Mouse (Mus musculus): ENCODE results near the gene Tmem8b. TPM values are rescaled to one million over a fixed set of nuclear protein-coding genes. Genes with fewer than 3 reads are reported as not detected.

Tmem8b gene
- total RNA-seq, 1 experiment = 1.4 TPM

DNA sequence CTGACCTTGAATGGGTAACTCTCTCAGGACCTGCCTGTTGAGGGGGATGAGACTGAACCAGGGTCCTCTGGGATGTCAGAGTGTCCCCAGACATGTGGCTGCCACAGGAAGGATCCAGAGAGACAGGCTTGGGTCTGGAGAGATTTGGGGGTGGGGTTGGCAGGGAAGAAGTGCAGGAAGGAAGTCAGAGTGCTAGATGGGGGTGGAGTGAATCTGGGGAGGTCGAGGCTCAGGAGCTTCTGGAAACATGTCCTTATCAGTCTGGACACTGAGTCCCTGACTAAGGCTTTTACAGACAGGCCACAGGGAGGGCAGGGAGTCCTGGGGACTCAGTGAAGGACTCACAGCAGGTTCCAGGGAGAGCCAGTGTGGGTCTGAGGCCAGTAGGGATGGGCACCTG lies 63.4 kb downstream of the Tmem8b start:
- H3K4me1 ChIP-seq (ENCODE audit: control insufficient read depth in 2 of 2, insufficient read depth in 2 of 2, low read length in 2 of 2, poor library complexity in 1 of 2) = peaks cover 5 to 10% of the 10 kb centered on the region in 2 experiments; a peak in 3 of 4 replicates
- H3K9ac ChIP-seq (ENCODE audit: insufficient read depth, low read depth, low read length, poor library complexity, severe bottlenecking) = no peak overlapping the region
- no peaks in the 10 kb centered on the region for H3K36me3 ChIP-seq (ENCODE audit: control insufficient read depth, insufficient read depth, low read length, poor library complexity, severe bottlenecking)
- no peak overlapping the region for H3K4me3 ChIP-seq (ENCODE audit: insufficient read depth in 1 of 2, low read depth in 1 of 2, low read length in 2 of 2, poor library complexity in 1 of 2, severe bottlenecking in 1 of 2)
- in situ Hi-C loops (cut with MboI; ENCODE audit: low sequenced_read_pairs in 2 of 2, unreplicated experiment in 2 of 2) = loop anchor here (25.0 kb wide), 1 partner anchor 130 kb away; the partner anchor contains the start of gene Olfr155 (in 2 of the 2)
- TF ChIP-seq HCFC1 (IDR thresholded peaks at IDR 0.05; ENCODE audit: borderline replicate concordance, insufficient read depth, low read length) (no peak), CHD2 (IDR thresholded peaks at IDR 0.05; ENCODE audit: low read depth, low read length) (no peak), ZNF384 (IDR thresholded peaks at IDR 0.05; ENCODE audit: low read depth, low read length) (no peak), MAFK (IDR thresholded peaks at IDR 0.05; ENCODE audit: insufficient read depth, low read depth, low read length) (no peak), ZC3H11A (IDR thresholded peaks at IDR 0.05; ENCODE audit: borderline replicate concordance, low read depth, low read length) (no peak)
- DNase-seq (ENCODE audit: low read depth, low spot score) = no peak
- H3K9me3 ChIP-seq (ENCODE audit: control insufficient read depth, insufficient read depth, low read depth, low read length) = no peaks in the 10 kb centered on the region
- H3K27ac ChIP-seq (ENCODE audit: insufficient read depth, low read depth, low read length, poor library complexity, severe bottlenecking) = no peak overlapping the region

DNA sequence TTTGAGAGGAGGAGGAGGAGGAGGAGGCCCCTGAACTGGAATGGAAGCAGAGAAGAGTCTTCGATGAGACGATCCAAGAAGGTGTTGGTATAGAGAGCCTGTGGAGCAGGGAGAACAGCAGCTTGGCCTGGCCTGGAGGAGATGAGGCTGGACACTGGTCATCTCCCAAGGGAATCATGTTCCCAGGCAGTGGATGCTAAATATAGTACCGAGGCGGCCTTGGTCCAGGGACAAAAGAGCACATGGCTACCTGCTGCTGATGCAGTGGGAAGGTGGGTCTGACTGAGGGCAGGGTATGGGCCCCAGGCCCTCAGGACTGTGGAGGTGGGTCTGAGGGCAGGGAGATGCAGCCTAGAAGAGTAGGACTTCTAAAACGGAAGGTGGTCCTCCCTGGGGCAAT lies 64.4 kb downstream of the Tmem8b start:
- no peaks in the 10 kb centered on the region for H3K36me3 ChIP-seq (ENCODE audit: control insufficient read depth, insufficient read depth, low read length, poor library complexity, severe bottlenecking)
- no peak overlapping the region for H3K27ac ChIP-seq (ENCODE audit: insufficient read depth, low read depth, low read length, poor library complexity, severe bottlenecking)
- no peaks in the 10 kb centered on the region for H3K9me3 ChIP-seq (ENCODE audit: control insufficient read depth, insufficient read depth, low read depth, low read length)
- peaks cover 5 to 6% of the 10 kb centered on the region in 2 experiments; a peak in 3 of 4 replicates for H3K4me1 ChIP-seq (ENCODE audit: control insufficient read depth in 2 of 2, insufficient read depth in 2 of 2, low read length in 2 of 2, poor library complexity in 1 of 2)
- no peak for DNase-seq (ENCODE audit: low read depth, low spot score)
- TF ChIP-seq ZNF384 (IDR thresholded peaks at IDR 0.05; ENCODE audit: low read depth, low read length) (no peak), ZC3H11A (IDR thresholded peaks at IDR 0.05; ENCODE audit: borderline replicate concordance, low read depth, low read length) (no peak), HCFC1 (IDR thresholded peaks at IDR 0.05; ENCODE audit: borderline replicate concordance, insufficient read depth, low read length) (no peak), CHD2 (IDR thresholded peaks at IDR 0.05; ENCODE audit: low read depth, low read length) (no peak), MAFK (IDR thresholded peaks at IDR 0.05; ENCODE audit: insufficient read depth, low read depth, low read length) (no peak)
- in situ Hi-C loops (cut with MboI; ENCODE audit: low sequenced_read_pairs in 2 of 2, unreplicated experiment in 2 of 2) = loop anchor here (25.0 kb wide), 1 partner anchor 129 kb away; the partner anchor contains the start of gene Olfr155 (in 2 of the 2)
- no peak overlapping the region for H3K9ac ChIP-seq (ENCODE audit: insufficient read depth, low read depth, low read length, poor library complexity, severe bottlenecking)
- no peak overlapping the region for H3K4me3 ChIP-seq (ENCODE audit: insufficient read depth in 1 of 2, low read depth in 1 of 2, low read length in 2 of 2, poor library complexity in 1 of 2, severe bottlenecking in 1 of 2)

DNA sequence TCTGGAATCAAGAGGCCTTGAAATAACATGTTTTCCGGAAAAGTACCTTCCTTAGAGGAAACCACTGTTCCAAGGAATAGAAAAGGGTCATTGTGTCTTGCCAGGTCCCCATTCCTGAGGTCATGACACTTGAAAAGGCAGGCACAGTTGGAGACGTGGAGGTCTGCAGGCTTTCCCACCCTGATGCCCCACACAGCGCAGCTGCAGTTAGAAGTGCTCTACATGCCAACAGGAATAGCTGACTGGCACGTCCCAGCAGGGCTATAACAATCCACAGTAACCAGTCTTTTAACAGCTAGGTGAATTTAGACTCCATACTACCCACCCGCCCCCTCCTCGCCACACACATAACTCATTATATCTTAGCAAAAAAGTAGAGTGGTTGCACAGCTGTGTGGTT lies 68.4 kb downstream of the Tmem8b start:
- no peak overlapping the region for H3K27ac ChIP-seq (ENCODE audit: insufficient read depth, low read depth, low read length, poor library complexity, severe bottlenecking)
- H3K4me3 ChIP-seq (ENCODE audit: insufficient read depth in 1 of 2, low read depth in 1 of 2, low read length in 2 of 2, poor library complexity in 1 of 2, severe bottlenecking in 1 of 2) = no peak overlapping the region
- TF ChIP-seq CHD2 (IDR thresholded peaks at IDR 0.05; ENCODE audit: low read depth, low read length) (no peak), ZC3H11A (IDR thresholded peaks at IDR 0.05; ENCODE audit: borderline replicate concordance, low read depth, low read length) (no peak), HCFC1 (IDR thresholded peaks at IDR 0.05; ENCODE audit: borderline replicate concordance, insufficient read depth, low read length) (no peak), MAFK (IDR thresholded peaks at IDR 0.05; ENCODE audit: insufficient read depth, low read depth, low read length) (no peak), ZNF384 (IDR thresholded peaks at IDR 0.05; ENCODE audit: low read depth, low read length) (no peak)
- H3K4me1 ChIP-seq (ENCODE audit: control insufficient read depth in 2 of 2, insufficient read depth in 2 of 2, low read length in 2 of 2, poor library complexity in 1 of 2) = peaks cover 5 to 9% of the 10 kb centered on the region in 2 experiments; a peak in 3 of 4 replicates
- no peak for DNase-seq (ENCODE audit: low read depth, low spot score)
- H3K9ac ChIP-seq (ENCODE audit: insufficient read depth, low read depth, low read length, poor library complexity, severe bottlenecking) = no peak overlapping the region
- no peaks in the 10 kb centered on the region for H3K9me3 ChIP-seq (ENCODE audit: control insufficient read depth, insufficient read depth, low read depth, low read length)
- no peaks in the 10 kb centered on the region for H3K36me3 ChIP-seq (ENCODE audit: control insufficient read depth, insufficient read depth, low read length, poor library complexity, severe bottlenecking)
- in situ Hi-C loops (cut with MboI; ENCODE audit: low sequenced_read_pairs in 2 of 2, unreplicated experiment in 2 of 2) = loop anchor here (25.0 kb wide), 1 partner anchor 125 kb away; the partner anchor contains the start of gene Olfr155 (in 2 of the 2)

DNA sequence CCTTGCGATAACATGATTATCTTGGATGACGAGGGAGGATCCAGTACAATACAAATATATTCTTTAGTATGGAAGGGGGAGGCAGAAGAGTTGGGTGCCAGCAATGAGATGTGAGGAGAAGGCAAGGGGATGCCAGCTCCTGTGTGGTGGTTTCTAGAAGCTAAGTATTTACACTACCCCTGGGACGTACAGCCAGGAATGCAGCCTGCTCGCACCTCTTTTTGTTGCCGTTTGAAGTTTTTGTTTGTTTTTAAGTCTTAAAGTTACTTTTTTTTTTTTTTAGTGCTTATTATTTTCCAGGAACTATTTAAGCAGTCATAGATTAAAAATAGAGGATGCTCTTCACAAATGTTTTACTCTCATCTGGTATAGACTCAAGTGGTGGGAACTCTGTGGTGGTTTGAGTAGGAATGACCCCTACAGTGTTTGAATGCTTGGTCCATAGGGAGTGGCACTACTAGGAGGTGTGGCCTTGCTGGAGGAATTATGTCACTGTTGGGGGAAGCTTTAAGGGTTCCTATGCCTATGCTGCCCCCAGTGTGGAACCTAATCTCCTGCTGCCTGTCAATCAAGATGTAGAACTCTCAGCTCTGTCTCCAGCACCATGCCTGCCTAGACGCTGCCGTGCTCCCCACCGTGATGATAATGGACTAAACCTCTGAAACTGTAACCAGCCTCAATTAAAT lies 70.4 kb downstream of the Tmem8b start:
- no peak for DNase-seq (ENCODE audit: low read depth, low spot score)
- no peak for TF ChIP-seq ZNF384 (IDR thresholded peaks at IDR 0.05; ENCODE audit: low read depth, low read length)
- TF ChIP-seq HCFC1 (IDR thresholded peaks at IDR 0.05; ENCODE audit: borderline replicate concordance, insufficient read depth, low read length) = no peak
- TF ChIP-seq CHD2 (IDR thresholded peaks at IDR 0.05; ENCODE audit: low read depth, low read length) = no peak
- no peak for TF ChIP-seq MAFK (IDR thresholded peaks at IDR 0.05; ENCODE audit: insufficient read depth, low read depth, low read length)
- no peak for TF ChIP-seq ZC3H11A (IDR thresholded peaks at IDR 0.05; ENCODE audit: borderline replicate concordance, low read depth, low read length)

More for the DNA sequence above, 70.4 kb downstream of the Tmem8b start:
- in situ Hi-C loops (cut with MboI; ENCODE audit: low sequenced_read_pairs in 2 of 2, unreplicated experiment in 2 of 2) = loop anchor here (25.0 kb wide), 1 partner anchor 123 kb away; the partner anchor contains the start of gene Olfr155 (in 2 of the 2)
- Histone ChIP-seq H3K27ac (ENCODE audit: insufficient read depth, low read depth, low read length, poor library complexity, severe bottlenecking) (no peak overlapping the region), H3K4me1 (ENCODE audit: control insufficient read depth in 2 of 2, insufficient read depth in 2 of 2, low read length in 2 of 2, poor library complexity in 1 of 2) (peaks cover 8 to 10% of the 10 kb centered on the region in 2 experiments), H3K36me3 (ENCODE audit: control insufficient read depth, insufficient read depth, low read length, poor library complexity, severe bottlenecking) (no peaks in the 10 kb centered on the region), H3K9me3 (ENCODE audit: control insufficient read depth, insufficient read depth, low read depth, low read length) (no peaks in the 10 kb centered on the region), H3K4me3 (ENCODE audit: insufficient read depth in 1 of 2, low read depth in 1 of 2, low read length in 2 of 2, poor library complexity in 1 of 2, severe bottlenecking in 1 of 2) (no peak overlapping the region), H3K9ac (ENCODE audit: insufficient read depth, low read depth, low read length, poor library complexity, severe bottlenecking) (no peak overlapping the region)

Data from ES-E14 (cell line).